Mouse (Mus musculus): ENCODE measurements around the gene Eaf1.

DNA sequence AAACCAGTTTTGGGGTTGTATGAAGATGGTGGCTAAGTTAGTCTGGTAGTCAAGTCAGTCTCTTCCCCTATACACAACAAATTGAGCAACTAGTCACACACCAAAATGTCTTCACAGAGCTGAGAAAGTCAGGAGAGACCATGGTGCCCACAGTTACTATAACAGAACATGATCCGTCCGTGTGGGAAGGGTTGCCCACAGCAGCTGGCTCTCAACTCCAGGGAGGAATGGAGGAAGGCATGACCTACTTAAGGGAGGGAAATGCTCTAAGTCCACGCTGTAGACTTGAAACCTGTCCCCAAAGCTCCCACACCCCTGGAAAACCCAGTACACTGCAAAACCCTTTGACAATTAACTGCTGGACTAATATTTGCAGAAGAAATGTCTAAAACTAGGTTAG, 16.1 kb downstream of the Eaf1 start:
- no peak for TF ChIP-seq GATA1 (IDR thresholded peaks at IDR 0.05; ENCODE audit: borderline replicate concordance, low read length)
- no peak for TF ChIP-seq FLI1 (IDR thresholded peaks at IDR 0.05; ENCODE audit: low read length)
